Mouse (Mus musculus): ENCODE measurements around the gene Arl10. TPM values are rescaled to one million over a fixed set of nuclear protein-coding genes. Genes with fewer than 3 reads are reported as not detected.

The Arl10 gene
- 1 to 10 TPM; 6.4 to 8.8 TPM for total RNA-seq (2023)

GRCm38 (mm10) chr13:54574854-54575481, at the start of gene Arl10:
Gene Arl10, plus strand, starts transcription at chr13:54575015.

GRCm38 (mm10) chr13:54565201-54565581, 9.6 kb upstream of the Arl10 start, which contains the start of gene 4833439L19Rik:
Gene 4833439L19Rik, minus strand, starts transcription at chr13:54565435.

GRCm38 (mm10) chr13:54589996-54590951, 15.5 kb downstream of the Arl10 start, which contains the start of the genes Nop16 and Higd2a:
Gene Nop16, minus strand, starts transcription at chr13:54590090.
Gene Higd2a, plus strand, starts transcription at chr13:54590207.

GRCm38 (mm10) chr13:54610972-54611754, 36.3 kb downstream of the Arl10 start, which contains the start of gene Cltb:
Gene Cltb, minus strand, starts transcription at chr13:54611344.

GRCm38 (mm10) chr13:54621155-54621932, 46.5 kb downstream of the Arl10 start, which contains the start of gene Faf2:
Gene Faf2, plus strand, starts transcription at chr13:54621784.

Other genes with a start within 250 kb of the Arl10 start
- gene Cplx2, start 203.7 kb upstream of the Arl10 start, total RNA-seq (2023): 1 to 10 TPM in 1 of 2 experiments, under 1 TPM in 1; 0.73 to 1.2 TPM
- gene Thoc3, start 106.2 kb upstream of the Arl10 start, total RNA-seq (2023): 10 to 100 TPM; 17.6 to 20.1 TPM
- gene Simc1, start 71.2 kb upstream of the Arl10 start, total RNA-seq (2023): 1 to 10 TPM; 5.0 to 6.7 TPM
- 10 to 100 TPM; 35.0 to 37.0 TPM for gene 4833439L19Rik, start 9.6 kb upstream of the Arl10 start, total RNA-seq (2023)
- gene Nop16, start 15.1 kb downstream of the Arl10 start, total RNA-seq (2023): 10 to 100 TPM in 1 of 2 experiments, 1 to 10 TPM in 1; 8.7 to 10.0 TPM
- 10 to 100 TPM; 62.8 to 71.2 TPM for gene Higd2a, start 15.2 kb downstream of the Arl10 start, total RNA-seq (2023)
- 1 to 10 TPM; 6.0 to 7.0 TPM for gene Cltb, start 36.3 kb downstream of the Arl10 start, total RNA-seq (2023)
- gene Faf2, start 46.8 kb downstream of the Arl10 start, total RNA-seq (2023): 10 to 100 TPM; 27.8 to 33.2 TPM
- gene Rnf44, start 118.9 kb downstream of the Arl10 start, total RNA-seq (2023): 100 to 1,000 TPM; 133 to 134 TPM
- gene Cdhr2, start 126.4 kb downstream of the Arl10 start, total RNA-seq (2023): not detected
- gene Gprin1, start 174.9 kb downstream of the Arl10 start, total RNA-seq (2023): not detected
- not detected for gene Sncb, start 191.6 kb downstream of the Arl10 start, total RNA-seq (2023)
- gene Eif4e1b, start 209.0 kb downstream of the Arl10 start, total RNA-seq (2023): not detected
- 10 to 100 TPM in 1 of 2 experiments, 1 to 10 TPM in 1; 4.4 to 13.8 TPM for gene Tspan17, start 214.4 kb downstream of the Arl10 start, total RNA-seq (2023)